Mouse (Mus musculus) MEL (cell line): ENCODE measurements around the gene Asic5. TPM values are rescaled to one million over a fixed set of nuclear protein-coding genes. Genes with fewer than 3 reads are reported as not detected.
A peak's percentile ranks its signal among the peaks of the same experiment; 100 is the strongest.

Source experiments
- DNase-seq: peaks from one replicate; pipeline ENCODE4 v3.0.0; 2011; ENCODE audit warnings: low read depth, low spot score
- H3K27ac ChIP-seq: 2 replicates; pipeline ENCODE4 v1.5.1; 2012; ENCODE audit warnings: low read depth, mild to moderate bottlenecking, control low read depth, low read length, moderate library complexity; ENCODE audit not compliant: control insufficient read depth
- H3K27me3 ChIP-seq, 2 experiments: fragments of 150-350 bp in 1 of 2; sonication (generic) in 1 of 2; 2 replicates each; pipeline ENCODE4 v1.6.1; 2012; ENCODE audit warnings: low read length in 2 of 2, mild to moderate bottlenecking in 2 of 2, improper control_type of control experiment in 1 of 2, moderate library complexity in 1 of 2; ENCODE audit not compliant: insufficient read depth in 2 of 2, control insufficient read depth in 1 of 2
- H3K36me3 ChIP-seq, 2 experiments: 2 replicates each; pipeline ENCODE4 v1.6.1; 2012 to 2014; ENCODE audit warnings: low read length in 2 of 2, improper control_type of control experiment in 1 of 2, inconsistent platforms in 1 of 2, mild to moderate bottlenecking in 1 of 2; ENCODE audit not compliant: insufficient read depth in 2 of 2, control insufficient read depth in 1 of 2
- H3K4me1 ChIP-seq, 2 experiments: fragments of 150-350 bp in 1 of 2; sonication (generic) in 1 of 2; 2 replicates each; pipeline ENCODE4 v1.6.1; 2012; ENCODE audit warnings: low read length in 2 of 2, improper control_type of control experiment in 1 of 2, mild to moderate bottlenecking in 1 of 2; ENCODE audit not compliant: insufficient read depth in 2 of 2, control insufficient read depth in 1 of 2
- H3K4me3 ChIP-seq, 2 experiments: fragments of 150-350 bp in 1 of 2; sonication (generic) in 1 of 2; 2 replicates each; pipeline ENCODE4 v1.5.1; 2012; ENCODE audit warnings: low read depth in 2 of 2, low read length in 2 of 2, mild to moderate bottlenecking in 2 of 2, moderate library complexity in 2 of 2, control low read depth in 1 of 2, improper control_type of control experiment in 1 of 2; ENCODE audit not compliant: control insufficient read depth in 1 of 2, insufficient read depth in 1 of 2
- H3K79me2 ChIP-seq: 2 replicates; pipeline ENCODE4 v1.6.1; 2012; ENCODE audit warnings: mild to moderate bottlenecking, low read length, moderate library complexity; ENCODE audit not compliant: control insufficient read depth, poor library complexity, insufficient read depth
- H3K9ac ChIP-seq: 2 replicates; pipeline ENCODE4 v1.6.1; 2012; ENCODE audit warnings: low read depth, mild to moderate bottlenecking, control low read depth, low read length, moderate library complexity; ENCODE audit not compliant: control insufficient read depth, poor library complexity, severe bottlenecking
- H3K9me3 ChIP-seq: fragments of 150-350 bp; sonication (generic); replicated peaks from 2 replicates; pipeline ENCODE4 v1.6.1; 2012; ENCODE audit warnings: mild to moderate bottlenecking, low read length, improper control_type of control experiment, moderate library complexity; ENCODE audit not compliant: insufficient read depth
- CHD2 ChIP-seq: IDR thresholded peaks from 2 replicates; pipeline ENCODE4 v1.6.1; 2011; ENCODE audit warnings: low read length, improper control_type of control experiment
- CTCF ChIP-seq, 3 experiments: IDR thresholded peaks in 2 of 3; conservative IDR thresholded peaks in 1 of 3; 2 replicates each; pipeline ENCODE4 v1.5.1; 2011 to 2012; ENCODE audit warnings: low read length in 3 of 3, low read depth in 2 of 3, mild to moderate bottlenecking in 2 of 3, improper control_type of control experiment in 1 of 3, inconsistent platforms in 1 of 3, mixed read lengths in 1 of 3, moderate library complexity in 1 of 3; ENCODE audit not compliant: control insufficient read depth in 1 of 3, insufficient read depth in 1 of 3, poor library complexity in 1 of 3, severe bottlenecking in 1 of 3
- GATA1 ChIP-seq: IDR thresholded peaks from 2 replicates; pipeline ENCODE4 v1.6.1; 2011; ENCODE audit warnings: low read depth, low read length, improper control_type of control experiment
- HCFC1 ChIP-seq: IDR thresholded peaks from 2 replicates; pipeline ENCODE4 v1.6.1; 2012; ENCODE audit warnings: low read depth, mild to moderate bottlenecking, inconsistent platforms, low read length, improper control_type of control experiment, moderate library complexity
- MAFK ChIP-seq: IDR thresholded peaks from 2 replicates; pipeline ENCODE4 v1.6.1; 2011; ENCODE audit warnings: low read depth, mild to moderate bottlenecking, low read length, improper control_type of control experiment, borderline replicate concordance
- MXI1 ChIP-seq: IDR thresholded peaks from 2 replicates; pipeline ENCODE4 v1.6.1; 2011; ENCODE audit warnings: mild to moderate bottlenecking, low read depth, low read length, improper control_type of control experiment
- MYB ChIP-seq: IDR thresholded peaks from 2 replicates; pipeline ENCODE4 v1.6.1; 2011; ENCODE audit warnings: mild to moderate bottlenecking, low read depth, low read length, improper control_type of control experiment
- NRF1 ChIP-seq: IDR thresholded peaks from 2 replicates; pipeline ENCODE4 v1.6.1; 2014; ENCODE audit warnings: low read depth, mild to moderate bottlenecking, inconsistent platforms, low read length, improper control_type of control experiment, moderate library complexity; ENCODE audit not compliant: poor library complexity, insufficient read depth, severe bottlenecking
- POLR2A ChIP-seq, 2 experiments: IDR thresholded peaks; 2 replicates each; pipeline ENCODE4 v1.6.1; 2011 to 2012; ENCODE audit warnings: low read length in 2 of 2, mild to moderate bottlenecking in 2 of 2, control low read depth in 1 of 2, improper control_type of control experiment in 1 of 2, low read depth in 1 of 2, moderate library complexity in 1 of 2; ENCODE audit not compliant: control insufficient read depth in 1 of 2, insufficient read depth in 1 of 2, poor library complexity in 1 of 2
- POLR2AphosphoS5 ChIP-seq: IDR thresholded peaks from 2 replicates; pipeline ENCODE4 v1.6.1; 2012; ENCODE audit warnings: low read depth, borderline replicate concordance, mild to moderate bottlenecking, inconsistent platforms, low read length, moderate library complexity, mixed read lengths
- RAD21 ChIP-seq: IDR thresholded peaks from 2 replicates; pipeline ENCODE4 v1.6.1; 2011; ENCODE audit warnings: mild to moderate bottlenecking, low read depth, low read length, improper control_type of control experiment
- RCOR1 ChIP-seq: IDR thresholded peaks from 2 replicates; pipeline ENCODE4 v1.6.1; 2012; ENCODE audit warnings: low read depth, mild to moderate bottlenecking, inconsistent platforms, low read length, improper control_type of control experiment
- SMC3 ChIP-seq: IDR thresholded peaks from 2 replicates; pipeline ENCODE4 v1.6.1; 2011; ENCODE audit warnings: low read depth, low read length, improper control_type of control experiment
- TAL1 ChIP-seq: IDR thresholded peaks from 2 replicates; pipeline ENCODE4 v1.6.1; 2012; ENCODE audit warnings: mild to moderate bottlenecking, inconsistent platforms, low read length, moderate library complexity, mixed read lengths
- TBP ChIP-seq: IDR thresholded peaks from 2 replicates; pipeline ENCODE4 v1.8.0; 2011; ENCODE audit warnings: low read depth, low read length, improper control_type of control experiment
- UBTF ChIP-seq: IDR thresholded peaks from 2 replicates; pipeline ENCODE4 v1.6.1; 2012; ENCODE audit warnings: low read depth, mild to moderate bottlenecking, inconsistent platforms, low read length, improper control_type of control experiment, moderate library complexity, borderline replicate concordance; ENCODE audit not compliant: insufficient read depth
- USF1 ChIP-seq: IDR thresholded peaks from 2 replicates; pipeline ENCODE4 v1.6.1; 2014; ENCODE audit warnings: low read depth, mild to moderate bottlenecking, inconsistent platforms, low read length, improper control_type of control experiment, moderate library complexity
- USF2 ChIP-seq, 2 experiments: IDR thresholded peaks; 2 replicates each; pipeline ENCODE4 v1.6.1; 2011 to 2012; ENCODE audit warnings: improper control_type of control experiment in 2 of 2, low read length in 2 of 2, borderline replicate concordance in 1 of 2, inconsistent platforms in 1 of 2, low read depth in 1 of 2, mild to moderate bottlenecking in 1 of 2; ENCODE audit not compliant: insufficient read depth in 1 of 2
- ZC3H11A ChIP-seq: IDR thresholded peaks from 2 replicates; pipeline ENCODE4 v1.6.1; 2012; ENCODE audit warnings: low read depth, mild to moderate bottlenecking, inconsistent platforms, low read length, improper control_type of control experiment
- polyA plus RNA-seq, 2 experiments: library from polyadenylated mRNA; stranded (reverse) in 1 of 2; unstranded in 1 of 2; fragments of >175 nt in 1 of 2; fragments of >200 nt in 1 of 2; gene quantifications; 2 replicates each; pipeline versions ENCODE4 v1.2.1 to v1.2.4; 2012; ENCODE audit warnings: low replicate concordance in 2 of 2, low read depth in 1 of 2; ENCODE audit not compliant: insufficient read length in 2 of 2, insufficient read depth in 1 of 2, missing spikeins in 1 of 2
- total RNA-seq: library from RNA; depleted of rRNA; stranded (reverse); fragments of 300-350 nt; gene quantifications from 2 replicates; pipeline ENCODE4 v1.2.3, GENCODE M21; 2012

Gene Asic5
- total and polyA plus RNA-seq, 3 experiments: not detected

DNA sequence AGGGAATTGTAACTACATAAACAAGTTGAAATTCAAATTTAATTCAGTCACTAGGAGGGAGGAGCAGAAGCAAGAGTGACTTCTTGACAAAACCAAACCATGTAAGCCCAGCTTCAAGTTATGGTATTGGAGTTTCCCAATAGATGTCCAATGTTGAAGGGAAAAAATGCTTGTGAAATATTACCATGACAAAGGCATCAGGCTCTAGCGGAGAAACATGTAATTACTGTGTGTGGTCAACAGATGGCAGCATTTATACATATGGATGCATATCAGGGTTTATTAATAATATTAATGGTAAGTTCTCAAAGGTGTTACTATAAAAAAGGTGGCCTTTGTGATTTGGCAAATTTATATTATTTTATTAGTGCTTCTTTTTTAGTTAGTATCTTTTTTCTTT is 13.9 kb downstream of the Asic5 start:
- TF ChIP-seq RAD21: peak; percentile 66
- TF ChIP-seq CTCF (IDR thresholded peaks at IDR 0.05 in 2 of 3, conservative IDR thresholded peaks at IDR 0.05 in 1 of 3; ENCODE audit: control insufficient read depth in 1 of 3, insufficient read depth in 1 of 3, low read depth in 2 of 3, low read length in 3 of 3, poor library complexity in 1 of 3, severe bottlenecking in 1 of 3): peak in 2 of 3 experiments; percentile 53 to 65; a peak in 4 of 6 replicates
- peak; percentile 55 for TF ChIP-seq SMC3
- no peak for TF ChIP-seq MAFK
- H3K9ac ChIP-seq: no peak overlapping the region
- DNase-seq: peak; percentile 44
- no peaks in the 10 kb centered on the region for H3K27me3 ChIP-seq
- H3K27ac ChIP-seq: no peak overlapping the region
- no peaks in the 10 kb centered on the region for H3K9me3 ChIP-seq
- H3K4me3 ChIP-seq: no peak overlapping the region
- no peaks in the 10 kb centered on the region for H3K36me3 ChIP-seq
- H3K79me2 ChIP-seq: no peaks in the 10 kb centered on the region
- H3K4me1 ChIP-seq: no peaks in the 10 kb centered on the region

DNA sequence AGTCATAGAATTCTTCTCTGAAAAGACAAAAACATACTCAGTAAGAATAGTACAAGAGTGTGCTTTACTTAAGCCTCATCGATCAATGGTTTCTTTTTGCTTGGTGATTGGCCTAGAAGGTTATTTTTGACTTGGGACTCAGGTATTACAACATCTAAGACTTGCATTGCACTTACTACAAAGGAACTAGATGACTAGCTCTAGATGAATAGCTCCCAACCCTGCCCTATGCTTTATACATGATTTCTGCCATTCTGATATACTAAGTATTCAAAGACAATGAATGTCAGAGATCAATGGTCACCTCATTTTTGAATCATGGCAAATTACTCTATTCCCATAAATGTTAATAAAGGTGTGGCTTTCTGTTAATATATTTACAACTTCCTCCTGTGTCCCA is 24.9 kb downstream of the Asic5 start:
- TF ChIP-seq GATA1 (no peak), TAL1 (no peak), RCOR1 (no peak), POLR2A (IDR thresholded peaks at IDR 0.05; ENCODE audit: control insufficient read depth in 1 of 2, insufficient read depth in 1 of 2, low read depth in 1 of 2, low read length in 2 of 2, poor library complexity in 1 of 2) (no peak), USF2 (IDR thresholded peaks at IDR 0.05; ENCODE audit: borderline replicate concordance in 1 of 2, insufficient read depth in 1 of 2, low read depth in 1 of 2, low read length in 2 of 2) (no peak), SMC3 (no peak), ZC3H11A (no peak), UBTF (no peak), MYB (no peak), TBP (no peak), MXI1 (no peak), USF1 (no peak), MAFK (no peak), NRF1 (no peak), CHD2 (no peak), HCFC1 (no peak), POLR2AphosphoS5 (no peak)
- TF ChIP-seq, all 39 proteins: peak for 0
- H3K4me3 ChIP-seq: no peak overlapping the region
- H3K4me1 ChIP-seq: no peaks in the 10 kb centered on the region
- H3K9ac ChIP-seq: no peak overlapping the region
- no peak overlapping the region for H3K27ac ChIP-seq
- no peaks in the 10 kb centered on the region for H3K27me3 ChIP-seq
- no peaks in the 10 kb centered on the region for H3K79me2 ChIP-seq
- no peaks in the 10 kb centered on the region for H3K9me3 ChIP-seq
- H3K36me3 ChIP-seq: no peaks in the 10 kb centered on the region
- no peak for DNase-seq
